Mouse (Mus musculus) lung, embryonic 15.5 days (tissue): Measurements from ENCODE around the gene Smox. TPM values are rescaled to one million over a fixed set of nuclear protein-coding genes. Genes with fewer than 3 reads are reported as not detected.
A peak's percentile ranks its signal among the peaks of the same experiment; 100 is the strongest.

ENCODE experiments used
- ATAC-seq: fragments of 200-750 bp; cut with Nextera tagmentation; 2 replicates; pipeline ENCODE4 v1.8.0; 2017; ENCODE audit warnings: moderate number of reproducible peaks, borderline replicate concordance; ENCODE audit not compliant: low FRiP score, low TSS enrichment; ENCODE audit errors: extremely low read depth
- H3K27ac ChIP-seq: fragments of 300-500 bp; sonication (generic); 2 replicates; pipeline ENCODE4 v1.5.1; 2015; ENCODE audit warnings: moderate library complexity, mild to moderate bottlenecking, inconsistent platforms
- H3K27me3 ChIP-seq: fragments of 300-500 bp; sonication (generic); 2 replicates; pipeline ENCODE4 v1.6.1; 2015; ENCODE audit warnings: inconsistent platforms
- H3K36me3 ChIP-seq: fragments of 300-500 bp; sonication (generic); 2 replicates; pipeline ENCODE4 v1.6.1; 2015; ENCODE audit warnings: inconsistent platforms
- H3K4me1 ChIP-seq: fragments of 300-500 bp; sonication (generic); 2 replicates; pipeline ENCODE4 v1.6.1; 2015; ENCODE audit warnings: inconsistent platforms
- H3K4me2 ChIP-seq: fragments of 300-500 bp; sonication (generic); 2 replicates; pipeline ENCODE4 v1.6.1; 2015; ENCODE audit warnings: inconsistent platforms, mild to moderate bottlenecking, moderate library complexity
- H3K4me3 ChIP-seq: fragments of 300-500 bp; sonication (generic); 2 replicates; pipeline ENCODE4 v1.5.1; 2015; ENCODE audit warnings: mild to moderate bottlenecking, inconsistent platforms
- H3K9ac ChIP-seq: fragments of 300-500 bp; sonication (generic); 2 replicates; pipeline ENCODE4 v1.6.1; 2015; ENCODE audit warnings: inconsistent platforms
- H3K9me3 ChIP-seq: fragments of 300-500 bp; sonication (generic); 2 replicates; pipeline ENCODE4 v1.6.1; 2016; ENCODE audit warnings: inconsistent platforms
- WGBS: fragments of 180-500 bp; shearing (Covaris S2); methylation state at CpG from one replicate; pipeline ENCODE4 v1.1.7; 2015; 5-methylcytosine and 5-hydroxymethylcytosine counted together
- polyA plus RNA-seq: library from polyadenylated mRNA; unstranded; fragments of >200 nt; fragmentation: Nextera tagmentation; extraction: Ambion mirVana; gene quantifications from 2 replicates; pipeline ENCODE4 v1.2.1, GENCODE M21; 2015

Gene Smox
- polyA plus RNA-seq, 1 experiment from 2014 or later: 37.1 TPM

DNA sequence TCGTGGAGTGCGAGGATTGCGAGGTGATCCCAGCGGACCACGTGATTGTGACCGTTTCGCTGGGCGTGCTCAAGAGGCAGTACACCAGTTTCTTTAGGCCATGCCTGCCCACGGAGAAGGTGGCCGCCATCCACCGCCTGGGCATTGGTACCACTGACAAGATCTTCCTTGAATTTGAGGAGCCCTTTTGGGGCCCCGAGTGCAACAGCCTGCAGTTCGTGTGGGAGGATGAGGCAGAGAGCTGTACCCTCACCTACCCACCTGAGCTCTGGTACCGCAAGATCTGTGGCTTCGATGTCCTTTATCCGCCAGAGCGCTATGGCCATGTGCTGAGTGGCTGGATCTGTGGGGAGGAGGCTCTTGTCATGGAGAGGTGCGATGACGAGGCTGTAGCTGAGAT is 29.4 kb downstream of the Smox start:
- H3K27ac ChIP-seq: no peak overlapping the region
- H3K27me3 ChIP-seq: no peaks in the 10 kb centered on the region
- no peaks in the 10 kb centered on the region for H3K4me1 ChIP-seq
- H3K36me3 ChIP-seq: no peaks in the 10 kb centered on the region
- 95% methylated on average over 19 of the region's 19 CpGs for WGBS
- H3K9me3 ChIP-seq: no peaks in the 10 kb centered on the region
- no peak overlapping the region for H3K4me2 ChIP-seq
- H3K9ac ChIP-seq: no peak overlapping the region
- no peak overlapping the region for H3K4me3 ChIP-seq
- no peak for ATAC-seq

DNA sequence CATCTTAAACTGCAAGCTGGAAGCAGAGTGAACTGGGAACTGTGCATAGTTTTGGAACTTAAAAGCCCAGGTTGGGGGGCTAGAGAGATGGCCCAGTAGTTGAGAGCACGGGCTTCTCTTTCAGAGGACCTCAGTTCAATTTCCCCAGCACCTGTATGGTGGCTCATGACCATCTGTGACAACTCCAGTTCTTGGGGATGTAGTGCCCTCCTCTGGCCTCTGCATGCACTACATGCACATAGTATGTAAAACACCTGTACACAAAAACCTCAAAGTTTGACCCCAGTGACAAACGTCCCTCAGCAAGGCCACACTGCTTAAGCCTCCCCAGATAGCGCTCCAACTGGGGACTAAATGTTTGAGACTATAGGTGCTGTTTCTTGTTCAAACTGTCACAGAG is 35.8 kb downstream of the Smox start:
- Histone ChIP-seq H3K36me3 (no peaks in the 10 kb centered on the region), H3K9ac (no peak overlapping the region), H3K27me3 (no peaks in the 10 kb centered on the region), H3K9me3 (no peaks in the 10 kb centered on the region), H3K4me2 (no peak overlapping the region), H3K27ac (no peak overlapping the region), H3K4me1 (0 out of 2 replicates have a peak, but pooled peaks cover 2% of the 10 kb centered on the region), H3K4me3 (no peak overlapping the region)
- no peak for ATAC-seq
- 37% methylated on average over 3 of the region's 3 CpGs for WGBS

DNA sequence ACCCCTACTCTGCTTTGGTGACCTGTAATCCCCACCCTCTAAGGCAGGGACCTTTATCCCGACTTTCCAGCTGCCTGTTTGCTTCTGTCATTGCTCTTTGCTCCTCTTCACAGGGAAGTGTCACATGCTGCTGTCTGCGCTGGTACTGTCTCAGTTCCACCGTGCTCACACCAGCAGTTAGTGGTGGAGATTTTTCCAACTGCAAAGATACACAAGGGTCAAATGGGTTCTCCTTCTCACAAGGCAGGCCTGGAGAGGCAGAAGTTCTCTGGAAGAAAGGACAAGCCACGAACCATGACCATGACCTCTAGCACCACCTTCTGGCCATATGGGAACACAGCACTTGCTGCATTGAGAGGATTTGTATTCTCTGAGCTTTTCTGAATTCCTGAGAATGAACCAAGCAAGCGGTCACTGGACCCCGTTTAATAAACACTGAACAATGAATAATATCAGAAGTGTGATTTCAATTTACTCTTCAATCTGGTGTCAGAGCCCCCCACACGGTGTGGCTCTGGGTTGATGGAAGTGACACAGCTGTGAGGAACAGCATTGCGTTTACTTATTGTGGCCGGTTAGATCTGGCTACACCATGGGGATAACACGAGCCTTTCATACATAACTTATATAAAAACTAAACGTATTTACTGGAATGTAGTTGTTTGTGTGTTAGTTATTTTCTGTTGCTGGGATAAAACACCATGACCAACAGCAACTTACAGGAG is 38.8 kb downstream of the Smox start:
- no peak overlapping the region for H3K4me3 ChIP-seq
- ATAC-seq: peak; percentile 24; the same call in 1 of the 2 replicates
- H3K4me1 ChIP-seq: 0 out of 2 replicates have a peak, but pooled peaks cover 2% of the 10 kb centered on the region
- no peak overlapping the region for H3K27ac ChIP-seq
- no peak overlapping the region for H3K9ac ChIP-seq
- H3K27me3 ChIP-seq: no peaks in the 10 kb centered on the region
- no peak overlapping the region for H3K4me2 ChIP-seq
- no peaks in the 10 kb centered on the region for H3K9me3 ChIP-seq
- 25% methylated on average over 11 of the region's 11 CpGs for WGBS
- no peaks in the 10 kb centered on the region for H3K36me3 ChIP-seq

DNA sequence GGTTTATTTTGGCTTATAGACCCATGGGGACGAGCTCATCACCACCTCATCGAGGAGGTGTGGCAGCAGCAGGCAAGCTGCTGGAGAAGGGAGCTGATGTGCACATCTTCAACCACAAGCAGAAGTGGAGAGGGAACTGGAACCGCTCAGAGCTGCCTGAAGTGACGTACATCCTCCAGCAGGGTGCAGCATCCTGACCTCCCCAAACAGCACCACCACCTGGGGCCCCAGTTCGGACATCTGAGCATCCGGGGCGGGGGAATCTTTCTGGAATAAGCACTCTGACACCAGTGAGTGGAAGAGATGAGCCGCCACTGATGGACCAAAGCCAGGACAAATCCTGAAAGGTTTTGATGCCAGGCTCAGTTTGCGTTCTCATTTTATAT is 39.3 kb downstream of the Smox start:
- ATAC-seq: 0 out of 2 replicates have a peak, but pooled peaks have one; percentile 19
- WGBS: 19% methylated on average over 9 of the region's 9 CpGs
- no peak overlapping the region for H3K4me2 ChIP-seq
- H3K4me3 ChIP-seq: no peak overlapping the region
- no peaks in the 10 kb centered on the region for H3K9me3 ChIP-seq
- 0 out of 2 replicates have a peak, but pooled peaks cover 2% of the 10 kb centered on the region for H3K4me1 ChIP-seq
- no peak overlapping the region for H3K9ac ChIP-seq
- H3K36me3 ChIP-seq: no peaks in the 10 kb centered on the region
- H3K27ac ChIP-seq: no peak overlapping the region
- no peaks in the 10 kb centered on the region for H3K27me3 ChIP-seq

DNA sequence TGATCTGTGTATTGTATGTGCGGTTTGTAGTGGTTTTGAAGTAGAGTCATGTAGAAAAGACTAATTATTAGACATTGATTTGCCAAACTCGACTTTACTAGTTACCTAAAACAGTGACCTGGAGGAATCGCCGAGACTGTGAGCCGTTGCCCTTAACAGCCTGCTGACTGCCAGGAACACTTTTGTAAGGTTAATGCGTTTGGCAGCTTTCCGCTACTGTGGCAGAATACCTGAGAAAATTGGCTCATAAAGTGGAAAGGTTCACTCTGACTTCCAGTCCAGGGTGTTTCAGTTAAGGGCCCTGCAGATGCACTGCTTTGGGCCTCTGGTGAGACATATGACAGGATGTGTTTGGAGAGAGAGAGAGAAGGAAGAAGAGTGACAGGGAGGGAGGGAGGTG is 40.0 kb downstream of the Smox start:
- no peak for ATAC-seq
- Histone ChIP-seq H3K9ac (no peak overlapping the region), H3K4me2 (no peak overlapping the region), H3K36me3 (no peaks in the 10 kb centered on the region), H3K4me3 (no peak overlapping the region), H3K27me3 (no peaks in the 10 kb centered on the region), H3K4me1 (0 out of 2 replicates have a peak, but pooled peaks cover 2% of the 10 kb centered on the region), H3K9me3 (no peaks in the 10 kb centered on the region), H3K27ac (no peak overlapping the region)
- 81% methylated on average over 7 of the region's 7 CpGs for WGBS

DNA sequence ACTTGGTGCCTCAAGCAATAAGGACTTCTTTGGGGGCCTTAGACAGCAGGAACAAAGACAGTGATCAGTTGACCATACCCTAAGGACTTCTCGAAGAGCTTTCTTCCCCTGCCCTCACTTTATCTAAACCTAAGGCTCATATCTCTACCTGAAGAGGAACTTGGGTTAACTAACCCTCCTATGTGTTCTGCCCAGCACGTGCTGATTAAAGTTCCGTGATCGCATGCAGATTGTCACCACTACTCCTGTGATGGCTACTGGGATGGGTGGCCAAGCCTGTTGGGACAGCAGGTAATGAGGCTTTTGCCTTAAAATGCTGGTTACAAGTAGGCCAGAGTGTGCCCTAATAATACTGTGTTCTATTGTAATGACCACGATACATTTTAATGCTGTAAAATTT is 43.9 kb downstream of the Smox start:
- no peak overlapping the region for H3K4me2 ChIP-seq
- no peak overlapping the region for H3K4me3 ChIP-seq
- H3K36me3 ChIP-seq: no peaks in the 10 kb centered on the region
- H3K27me3 ChIP-seq: no peaks in the 10 kb centered on the region
- H3K9me3 ChIP-seq: no peaks in the 10 kb centered on the region
- no peak overlapping the region for H3K9ac ChIP-seq
- H3K27ac ChIP-seq: no peak overlapping the region
- no peak for ATAC-seq
- H3K4me1 ChIP-seq: 0 out of 2 replicates have a peak, but pooled peaks cover 1% of the 10 kb centered on the region
- 87% methylated on average over 5 of the region's 5 CpGs for WGBS

DNA sequence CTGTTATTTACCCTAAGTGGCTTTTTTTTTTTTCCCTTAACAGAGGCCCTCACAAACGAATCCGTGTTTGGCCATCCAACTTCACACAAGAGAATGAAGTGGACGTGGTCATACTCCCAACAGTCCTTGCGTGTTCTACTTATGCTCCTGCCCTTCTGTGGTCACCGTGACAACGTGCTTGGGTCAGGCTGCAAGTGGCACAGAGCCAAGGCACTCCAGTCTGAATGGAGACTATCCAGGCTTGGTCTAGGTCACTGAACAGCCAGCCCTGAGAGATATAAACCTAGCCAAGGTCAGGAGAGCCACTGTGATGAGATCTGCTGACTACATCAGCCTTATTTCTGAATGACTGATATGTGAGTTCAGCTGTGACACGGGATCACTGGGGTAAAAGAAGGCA is 47.0 kb downstream of the Smox start:
- ATAC-seq: no peak
- Histone ChIP-seq H3K27me3 (no peaks in the 10 kb centered on the region), H3K4me2 (no peak overlapping the region), H3K9me3 (no peaks in the 10 kb centered on the region), H3K27ac (no peak overlapping the region), H3K4me3 (no peak overlapping the region), H3K4me1 (no peaks in the 10 kb centered on the region), H3K9ac (no peak overlapping the region), H3K36me3 (no peaks in the 10 kb centered on the region)
- WGBS: 38% methylated on average over 7 of the region's 7 CpGs

DNA sequence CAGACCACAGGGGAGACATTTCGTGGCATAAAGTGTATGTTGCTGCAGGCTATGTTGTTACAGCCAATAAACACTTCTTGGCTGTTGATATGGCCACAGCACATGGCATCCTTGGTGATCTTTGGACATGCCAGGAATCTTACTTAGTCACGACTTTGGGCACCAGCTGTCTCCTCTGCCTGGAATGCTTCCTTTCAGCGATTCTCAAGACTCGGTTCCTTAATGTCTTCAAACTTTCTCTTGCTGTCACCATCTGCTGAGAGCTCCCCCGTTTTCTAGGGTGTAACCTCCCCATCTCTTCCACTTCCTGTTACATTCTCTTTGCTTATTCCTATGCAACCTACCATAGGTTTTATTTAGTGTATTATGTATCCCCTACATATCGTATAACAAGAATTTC is 48.5 kb downstream of the Smox start:
- no peaks in the 10 kb centered on the region for H3K4me1 ChIP-seq
- 0 out of 2 replicates have a peak, but pooled peaks cover 4% of the 10 kb centered on the region for H3K27me3 ChIP-seq
- no peak overlapping the region for H3K4me2 ChIP-seq
- no peak overlapping the region for H3K4me3 ChIP-seq
- no peak for ATAC-seq
- H3K36me3 ChIP-seq: no peaks in the 10 kb centered on the region
- WGBS: 78% methylated on average over 6 of the region's 6 CpGs
- no peak overlapping the region for H3K9ac ChIP-seq
- no peaks in the 10 kb centered on the region for H3K9me3 ChIP-seq
- no peak overlapping the region for H3K27ac ChIP-seq

DNA sequence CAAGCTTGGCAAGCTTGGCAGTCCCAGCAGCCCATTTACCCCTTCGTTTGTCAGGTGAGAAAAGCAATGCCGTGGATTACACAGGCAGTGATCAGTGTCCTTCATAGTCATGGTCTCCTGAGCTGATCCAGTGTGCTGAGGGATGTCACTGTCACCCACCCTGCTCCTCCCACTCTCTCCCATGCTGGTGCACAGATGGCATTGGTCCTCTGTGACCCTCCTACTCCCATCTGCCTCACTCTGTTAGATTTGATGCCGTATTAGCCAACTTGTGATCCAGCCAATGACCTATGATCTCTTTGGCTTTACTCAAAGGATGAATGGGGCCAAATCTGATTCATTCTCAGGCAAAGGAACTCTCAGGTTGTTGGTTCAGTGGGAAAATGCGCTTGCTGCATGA is 50.4 kb downstream of the Smox start:
- Histone ChIP-seq H3K9me3 (no peaks in the 10 kb centered on the region), H3K36me3 (no peaks in the 10 kb centered on the region), H3K4me1 (peaks cover 13% of the 10 kb centered on the region), H3K9ac (no peak overlapping the region), H3K27ac (no peak overlapping the region), H3K27me3 (peaks cover 16% of the 10 kb centered on the region), H3K4me2 (no peak overlapping the region), H3K4me3 (no peak overlapping the region)
- WGBS: 79% methylated on average over 4 of the region's 4 CpGs
- ATAC-seq: no peak

DNA sequence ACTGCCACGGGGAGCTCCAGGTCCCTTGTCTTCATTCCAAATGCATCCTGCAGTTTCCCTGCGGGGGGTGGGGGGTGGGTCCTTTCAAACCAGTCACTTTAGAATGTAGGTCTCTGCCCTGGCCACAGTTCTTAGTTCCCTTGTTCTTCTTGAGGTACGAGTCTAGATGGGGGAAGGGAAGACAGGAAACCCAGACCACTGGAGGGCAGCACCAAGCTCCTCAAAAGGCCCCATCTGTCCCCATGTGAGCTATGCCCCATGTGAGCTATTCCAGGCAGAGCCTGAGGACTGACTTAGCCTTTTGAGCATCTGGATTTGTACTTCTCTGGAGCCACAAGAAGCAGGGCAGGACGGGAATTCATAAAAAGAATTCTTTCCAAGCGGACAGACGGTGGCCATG is 51.2 kb downstream of the Smox start:
- WGBS: 39% methylated on average over 6 of the region's 6 CpGs

DNA sequence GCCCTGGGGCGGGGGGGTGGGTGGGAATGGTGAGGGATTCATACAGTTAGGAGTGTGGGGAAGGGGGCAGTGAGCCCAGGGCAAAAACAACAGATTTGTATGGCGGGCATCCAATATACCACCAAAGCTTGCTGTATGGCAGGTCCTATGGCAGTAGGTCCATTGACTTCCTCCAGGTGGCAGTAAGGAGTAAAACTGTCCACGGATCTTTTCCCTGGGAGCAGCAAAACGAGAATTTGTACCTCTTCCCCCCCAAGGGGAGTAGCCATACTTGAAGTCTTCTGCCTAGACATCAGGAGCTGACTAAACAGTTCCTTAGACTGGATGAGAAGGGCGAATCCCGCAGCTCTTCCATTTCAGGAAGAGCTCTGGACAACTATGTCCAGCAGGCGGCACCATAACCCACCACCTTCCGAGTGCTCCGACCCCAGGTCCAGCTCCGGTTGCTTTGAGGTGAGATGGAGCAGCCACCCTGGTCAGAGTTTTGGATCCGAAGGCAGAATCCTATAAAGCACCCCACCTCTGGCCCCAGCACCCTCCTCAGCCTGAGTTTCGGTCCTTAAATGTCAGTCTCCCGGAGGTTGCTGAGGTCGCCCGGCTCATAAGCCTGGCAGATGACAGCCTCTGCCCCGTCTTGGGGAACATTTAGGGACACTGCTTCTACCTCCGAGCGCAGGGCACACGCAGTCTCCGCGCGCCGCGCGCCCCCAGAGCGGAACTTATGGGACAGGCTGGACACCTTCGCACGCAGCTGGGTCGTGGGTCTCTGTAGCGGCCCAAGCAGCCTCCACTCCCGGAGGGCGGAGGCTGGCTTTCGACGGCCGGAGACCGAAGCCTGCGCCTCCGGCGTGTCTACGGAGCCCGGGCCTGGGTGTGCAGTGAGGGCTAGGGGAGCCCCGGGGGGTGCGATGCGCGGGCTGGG is 54.4 kb downstream of the Smox start:
- H3K9me3 ChIP-seq: no peaks in the 10 kb centered on the region
- no peak overlapping the region for H3K27ac ChIP-seq
- peaks cover 51% of the 10 kb centered on the region for H3K27me3 ChIP-seq
- peak; percentile 45 for ATAC-seq
- H3K9ac ChIP-seq: peak overlapping the region; percentile 8; the same call in 1 of the 2 replicates
- peak overlapping the region; percentile 41 for H3K4me3 ChIP-seq
- 3% methylated on average over 45 of the region's 45 CpGs for WGBS
- peak overlapping the region; percentile 83 for H3K4me2 ChIP-seq
- H3K4me1 ChIP-seq: peaks cover 14% of the 10 kb centered on the region
- H3K36me3 ChIP-seq: no peaks in the 10 kb centered on the region

More for the DNA sequence above, 51.2 kb downstream of the Smox start:
- no peaks in the 10 kb centered on the region for H3K36me3 ChIP-seq
- H3K9me3 ChIP-seq: no peaks in the 10 kb centered on the region
- H3K4me1 ChIP-seq: peaks cover 14% of the 10 kb centered on the region
- ATAC-seq: no peak
- no peak overlapping the region for H3K4me2 ChIP-seq
- no peak overlapping the region for H3K27ac ChIP-seq
- peaks cover 24% of the 10 kb centered on the region for H3K27me3 ChIP-seq
- no peak overlapping the region for H3K4me3 ChIP-seq
- H3K9ac ChIP-seq: no peak overlapping the region

DNA sequence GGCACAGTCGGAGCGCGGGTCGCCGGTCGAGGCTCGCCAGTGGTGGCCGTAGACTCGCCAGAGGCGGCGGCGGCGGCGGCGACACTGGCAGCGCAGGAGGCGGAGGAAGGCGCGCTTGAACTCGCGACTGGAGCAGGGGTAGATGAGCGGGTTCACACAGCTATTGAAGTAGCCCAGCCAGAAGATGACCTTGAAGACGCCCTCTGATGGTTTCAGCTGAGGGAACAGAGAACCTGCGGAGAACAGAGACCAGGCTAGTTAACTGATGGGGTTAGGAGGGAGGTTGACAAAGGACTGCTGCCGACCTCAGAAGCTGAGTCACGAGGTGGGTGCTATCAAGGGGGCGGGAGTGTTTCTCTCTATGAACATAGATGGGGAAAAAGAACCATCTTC is 55.0 kb downstream of the Smox start:
- WGBS: 6% methylated on average over 27 of the region's 27 CpGs
- ATAC-seq: 0 out of 2 replicates have a peak, but pooled peaks have one; percentile 35
- Histone ChIP-seq H3K36me3 (no peaks in the 10 kb centered on the region), H3K4me2 (peak overlapping the region; percentile 83), H3K9ac (peak overlapping the region; percentile 8; the same call in 1 of the 2 replicates), H3K27me3 (peaks cover 56% of the 10 kb centered on the region), H3K4me3 (peak overlapping the region; percentile 41), H3K9me3 (no peaks in the 10 kb centered on the region), H3K27ac (no peak overlapping the region), H3K4me1 (peaks cover 14% of the 10 kb centered on the region)
